Mouse (Mus musculus): ENCODE measurements at regions not wholly inside any gene's neighbourhood (a gene's known extent, or its start where the extent isn't known, plus 50 kb on each side); places are given as distances from the start of the nearest gene placed in this dataset.
A peak's percentile ranks its signal among the peaks of the same experiment; 100 is the strongest.

- no peak for DNase-seq (ENCODE audit: low spot score in 2 of 2)
Measured at GRCm38 (mm10) chr9:16994169-16994568, 493.1 kb upstream of the Fat3 start.

DNA sequence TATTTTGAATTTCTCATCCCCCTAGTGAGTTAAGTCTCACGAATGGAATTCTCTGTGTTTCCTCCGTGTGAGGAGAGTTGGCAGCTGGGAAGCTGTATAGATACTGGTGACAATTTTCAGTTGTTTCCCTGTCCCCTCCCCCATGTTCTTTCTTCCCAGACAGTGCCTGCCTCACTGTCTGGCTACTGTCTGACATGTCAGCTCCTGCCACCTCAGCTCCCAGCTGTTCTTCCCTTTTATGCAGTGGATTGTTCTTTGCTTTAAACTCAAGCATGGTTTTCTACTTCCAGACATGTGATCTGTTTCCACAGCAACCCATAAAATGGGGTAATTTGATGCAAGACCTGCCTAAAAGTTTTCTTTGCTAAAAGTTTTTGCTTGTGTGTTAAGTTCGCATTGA, 487.0 kb upstream of the Fat3 start:
- peak in 1 of 2 experiments; percentile 15 for DNase-seq (ENCODE audit: low spot score in 2 of 2)

DNA sequence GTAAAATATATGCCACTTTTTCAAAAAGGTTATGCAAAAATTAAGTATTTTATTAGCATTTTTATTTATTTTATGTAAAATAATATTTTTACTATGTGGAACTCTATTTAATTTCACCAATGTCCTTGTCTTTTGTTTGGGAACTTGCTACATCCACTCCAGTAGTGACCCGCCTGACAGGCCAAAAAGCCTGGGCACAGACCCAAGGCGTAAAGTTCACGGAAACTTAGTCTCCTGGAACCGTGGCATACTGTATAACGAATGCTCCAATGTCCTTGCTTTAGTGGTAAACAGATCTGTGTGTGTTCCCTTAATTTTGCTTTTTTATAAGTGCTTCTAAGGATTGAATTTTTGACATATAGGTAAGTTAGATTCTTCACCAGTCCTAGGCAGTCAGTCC, 476.2 kb upstream of the Fat3 start:
- no peak for DNase-seq (ENCODE audit: low spot score in 2 of 2)

GRCm38 (mm10) chr9:16970373-16970772, 469.3 kb upstream of the Fat3 start:
- DNase-seq (ENCODE audit: low spot score in 2 of 2) = no peak

DNA sequence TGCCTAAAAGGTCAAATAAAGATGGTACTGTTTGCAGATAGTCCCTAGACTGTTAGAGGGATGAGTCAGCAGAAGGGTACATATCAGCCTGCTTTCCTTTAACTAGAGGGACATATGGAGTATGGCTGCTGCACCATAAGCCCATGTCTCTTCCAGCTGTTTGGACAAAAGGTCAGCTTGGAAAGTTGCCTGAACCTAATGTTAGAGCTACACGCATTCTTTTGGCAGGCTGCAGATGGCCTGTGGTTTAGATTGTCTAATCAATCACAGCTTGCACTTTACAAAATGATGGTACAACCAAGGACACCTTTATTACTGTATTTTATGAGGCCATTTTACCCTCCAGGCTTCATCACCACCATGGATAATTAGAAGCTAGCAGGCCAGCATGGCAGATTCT, 432.5 kb upstream of the Fat3 start:
- no peak for DNase-seq (ENCODE audit: low spot score in 2 of 2)

- peak in 1 of 2 experiments; percentile 18 for DNase-seq (ENCODE audit: low spot score in 2 of 2)
Measured at GRCm38 (mm10) chr9:16931586-16931985, 430.5 kb upstream of the Fat3 start.

DNA sequence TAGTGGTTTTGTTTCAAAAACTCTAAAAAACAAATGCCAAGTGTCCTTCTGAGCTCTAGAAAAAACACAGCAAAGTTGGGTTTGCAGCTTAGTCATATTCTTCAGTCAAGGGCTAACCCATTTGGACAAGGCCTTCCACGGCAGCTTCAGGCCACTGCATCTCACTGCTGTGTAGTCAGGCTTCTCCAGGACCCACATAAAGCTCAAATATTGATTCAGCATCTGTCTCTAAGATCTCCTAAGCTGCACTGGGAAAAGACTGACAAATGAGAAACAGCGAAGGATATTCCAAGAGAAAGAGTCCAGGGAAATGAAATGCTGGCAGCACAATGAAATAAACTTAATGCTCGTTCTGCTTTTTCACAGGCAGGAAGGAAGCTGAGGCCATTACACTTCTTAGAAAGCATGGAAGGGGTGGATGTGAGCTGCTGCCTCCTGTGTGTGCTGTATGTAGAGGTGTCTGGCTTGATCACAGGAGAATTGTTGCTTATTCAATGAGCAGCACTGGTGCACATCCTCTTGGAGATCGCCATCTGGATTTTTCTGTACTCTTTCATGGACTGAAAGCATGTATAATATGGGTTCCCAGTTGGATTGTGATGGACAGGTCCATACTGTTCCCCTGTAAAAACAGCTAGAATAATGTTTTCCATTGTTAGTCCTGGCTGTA, 425.4 kb upstream of the Fat3 start:
- no peak for DNase-seq (ENCODE audit: low spot score in 2 of 2)

GRCm38 (mm10) chr9:16925279-16925678, 424.2 kb upstream of the Fat3 start:
- no peak for DNase-seq (ENCODE audit: low spot score in 2 of 2)

GRCm38 (mm10) chr9:16906155-16906554, 405.1 kb upstream of the Fat3 start:
- no peak for DNase-seq (ENCODE audit: low spot score in 2 of 2)

- DNase-seq (ENCODE audit: low spot score in 2 of 2) = no peak
Measured at GRCm38 (mm10) chr9:16899060-16899459, 398.0 kb upstream of the Fat3 start.

DNA sequence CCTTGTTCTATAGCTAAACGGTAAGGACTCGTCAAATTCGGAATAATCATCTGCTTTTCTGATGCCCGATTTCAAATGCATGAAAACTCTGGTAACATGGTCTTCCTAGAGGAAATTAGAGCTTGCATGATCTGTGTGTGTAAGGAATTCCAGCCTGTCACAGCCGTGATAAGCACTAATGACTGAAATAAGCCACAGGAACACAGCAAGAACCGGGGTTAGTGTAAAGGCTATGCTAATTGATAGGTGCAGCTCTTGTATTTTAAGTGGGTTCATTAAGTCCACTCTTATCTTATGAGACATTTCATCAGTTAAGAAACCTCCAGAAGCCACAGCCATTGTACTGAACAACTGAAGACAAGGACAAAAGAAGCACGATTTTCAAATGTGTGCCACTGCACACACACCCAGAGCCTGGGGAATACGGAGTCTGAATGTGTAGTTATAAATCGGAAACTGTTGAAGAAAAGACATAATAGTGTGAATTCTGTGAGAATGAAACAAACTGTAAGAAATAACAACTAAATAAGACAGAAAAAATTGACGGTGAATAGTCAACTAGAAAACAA, 351.5 kb upstream of the Fat3 start:
- DNase-seq (ENCODE audit: low spot score in 2 of 2) = no peak

DNA sequence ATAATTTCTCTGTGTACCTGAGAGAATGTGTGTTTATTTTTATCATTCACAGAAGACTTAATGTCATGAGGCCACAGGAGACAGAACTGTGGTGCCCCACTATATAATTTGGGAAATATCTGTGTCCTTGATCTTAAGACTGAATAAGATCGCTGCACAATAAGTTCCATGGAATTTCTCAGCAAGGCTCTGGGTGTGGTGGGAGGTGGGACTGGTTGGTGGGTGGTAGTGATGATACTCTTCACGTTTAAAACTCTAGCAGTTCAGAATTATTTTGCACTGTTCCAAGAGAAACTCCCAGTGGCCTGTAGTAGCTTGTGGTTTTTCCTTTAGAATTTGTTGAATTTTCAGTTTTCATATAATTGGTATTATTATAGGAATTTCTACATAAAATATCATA, 307.4 kb upstream of the Fat3 start:
- DNase-seq (ENCODE audit: low spot score in 2 of 2) = no peak

DNA sequence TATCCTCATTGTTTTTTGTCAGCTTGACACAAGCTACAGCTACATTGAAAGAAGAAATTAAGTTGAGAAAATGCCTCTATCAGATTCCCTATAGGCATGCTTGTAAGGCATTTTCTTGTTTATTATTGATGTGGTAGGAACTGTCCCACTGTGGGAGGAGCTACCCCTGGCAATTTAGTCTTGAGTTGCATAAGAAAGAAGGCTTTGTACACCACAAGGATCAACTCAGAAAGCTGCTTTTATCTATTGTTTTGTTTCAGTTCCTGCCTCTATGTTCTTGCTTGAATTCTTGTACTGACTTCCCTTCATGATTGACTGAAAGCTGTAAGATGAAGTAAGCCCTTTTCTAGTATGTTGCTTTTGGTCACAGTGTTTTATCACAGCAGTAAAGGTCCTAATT, 271.8 kb upstream of the Fat3 start:
- DNase-seq (ENCODE audit: low spot score in 2 of 2) = no peak

DNA sequence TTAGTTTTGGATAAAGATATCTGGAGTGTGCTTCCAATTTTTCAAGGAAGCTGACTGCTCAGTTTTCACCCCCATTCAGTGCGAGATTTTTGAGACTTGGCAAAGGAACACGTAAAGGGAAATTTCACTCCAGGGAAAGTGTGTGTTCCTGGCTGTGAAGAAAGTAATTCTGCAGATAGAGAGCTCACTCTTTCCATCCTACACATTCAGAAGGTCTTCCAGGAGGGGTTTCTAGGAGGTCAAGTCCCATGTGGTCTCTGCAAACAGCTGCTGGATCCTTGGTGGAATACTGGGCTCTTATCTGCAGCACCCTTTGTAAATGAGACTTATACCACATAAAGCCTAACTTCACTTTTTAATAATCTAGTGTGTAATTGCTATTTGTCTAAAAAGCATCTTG, 226.6 kb upstream of the Fat3 start:
- no peak for DNase-seq (ENCODE audit: low spot score in 2 of 2)

DNA sequence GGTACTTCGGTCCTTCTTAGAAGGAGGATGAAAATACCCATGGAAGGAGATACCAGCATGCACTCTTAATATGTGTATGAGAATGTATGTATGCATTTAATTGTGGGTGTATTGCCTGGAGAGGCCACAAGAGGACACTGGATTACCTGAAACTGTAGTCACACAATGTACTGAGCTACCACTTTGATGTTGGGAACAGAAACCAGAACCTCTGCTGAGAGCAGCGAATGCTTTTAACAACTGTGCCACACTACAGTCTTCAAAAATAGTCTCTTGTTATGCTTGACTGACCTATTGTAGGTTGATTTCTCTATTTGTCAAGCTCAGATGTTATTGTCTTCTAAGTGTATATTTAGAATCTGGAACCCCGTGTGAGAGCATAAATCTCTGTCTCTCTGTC, 201.3 kb upstream of the Fat3 start:
- no peak for DNase-seq (ENCODE audit: low spot score in 2 of 2)

GRCm38 (mm10) chr9:16661527-16661926, 160.4 kb upstream of the Fat3 start:
- no peak for DNase-seq (ENCODE audit: low spot score in 2 of 2)

- DNase-seq (ENCODE audit: low spot score in 2 of 2) = no peak
Measured at GRCm38 (mm10) chr9:16660940-16661339, 159.9 kb upstream of the Fat3 start.
